Mouse (Mus musculus) embryo, embryonic 11.5 days (tissue): ENCODE measurements at regions not wholly inside any gene's neighbourhood (a gene's known extent, or its start where the extent isn't known, plus 50 kb on each side); places are given as distances from the start of the nearest gene placed in this dataset.

Experiments
- DNase-seq: peaks from one replicate; pipeline ENCODE4 v3.0.0-alpha.2; 2012; ENCODE audit warnings: low read depth, low spot score

- no peak for DNase-seq
Measured at GRCm38 (mm10) chr9:27694805-27695593, 95.6 kb upstream of the Opcml start.

GRCm38 (mm10) chr9:27701559-27701958, 89.0 kb upstream of the Opcml start:
- peak; percentile 1 for DNase-seq

- no peak for DNase-seq
Measured at GRCm38 (mm10) chr9:27702140-27702539, 88.4 kb upstream of the Opcml start.

- DNase-seq = no peak
Measured at GRCm38 (mm10) chr9:27704001-27704400, 86.6 kb upstream of the Opcml start.

GRCm38 (mm10) chr9:27723840-27724408, 66.7 kb upstream of the Opcml start:
- no peak for DNase-seq

- DNase-seq = no peak
Measured at GRCm38 (mm10) chr9:27724576-27724975, 66.0 kb upstream of the Opcml start.

GRCm38 (mm10) chr9:27728652-27729557, 61.7 kb upstream of the Opcml start:
- DNase-seq = peak; percentile 7

- DNase-seq = no peak
Measured at GRCm38 (mm10) chr9:27729558-27729889, 61.1 kb upstream of the Opcml start.

- DNase-seq = peak; percentile 20
Measured at GRCm38 (mm10) chr9:27739287-27739686, 51.3 kb upstream of the Opcml start.
